Mouse (Mus musculus) effector memory CD4-positive, alpha-beta T cell, adult 7 months (primary cell): ENCODE measurements around the gene Vwde. TPM values are rescaled to one million over a fixed set of nuclear protein-coding genes. Genes with fewer than 3 reads are reported as not detected.

Experiments used
- polyA plus RNA-seq: library from polyadenylated mRNA; unstranded; fragments of 100-300 nt; shearing (Covaris generic); gene quantifications from one replicate; pipeline ENCODE4 v1.2.1, GENCODE M21; 2017

The Vwde gene
- 0.29 TPM for polyA plus RNA-seq

DNA sequence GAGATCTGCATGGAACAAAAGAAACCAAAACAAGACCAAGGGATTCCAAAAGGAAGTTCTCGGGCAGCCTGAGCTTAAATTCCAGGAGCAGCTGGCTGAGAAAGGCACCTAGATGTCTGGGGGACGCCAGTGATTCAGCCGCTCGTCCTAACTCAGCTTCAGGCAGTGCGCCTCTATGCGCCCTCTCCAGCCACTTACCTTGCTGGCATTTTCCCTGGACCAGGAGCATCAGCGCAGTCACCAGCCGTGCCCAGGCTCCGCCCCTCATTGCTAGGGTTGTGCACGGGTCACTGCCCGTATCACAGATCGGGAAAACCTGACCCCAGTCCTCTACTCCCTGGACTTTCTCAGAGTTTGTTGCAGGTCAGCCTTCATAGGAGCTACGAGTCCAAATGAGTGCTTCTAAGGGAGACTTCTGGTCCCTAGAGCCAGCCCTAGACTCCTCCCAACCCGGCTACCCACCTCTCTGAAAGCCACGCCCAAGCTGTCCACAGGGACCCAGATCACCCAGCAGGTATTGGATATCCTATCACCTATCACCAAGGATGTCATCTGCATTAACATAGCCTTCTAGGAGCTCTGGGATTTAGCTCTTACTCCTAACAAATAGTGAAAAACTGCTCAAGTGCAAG, at the start of gene Vwde:
Vwde (minus strand) TSS at position 370 of the 632 bp plus-strand sequence.

Other genes with a start within 250 kb of the Vwde start
- gene Tmem106b, start 155.2 kb downstream of the Vwde start, polyA plus RNA-seq, result 47.6 TPM